Mouse (Mus musculus) hindbrain, embryonic 13.5 days (tissue): Measurements from ENCODE around the gene Gmppa. TPM values are rescaled to one million over a fixed set of nuclear protein-coding genes. Genes with fewer than 3 reads are reported as not detected.

ENCODE experiments used
- ATAC-seq: fragments of 200-750 bp; cut with Nextera tagmentation; 2 replicates; pipeline ENCODE4 v1.8.0; 2017; ENCODE audit warnings: moderate TSS enrichment; ENCODE audit not compliant: low FRiP score
- H3K27ac ChIP-seq: fragments of 300-500 bp; sonication (generic); 2 replicates; pipeline ENCODE4 v1.5.1; 2015; ENCODE audit warnings: inconsistent platforms, mild to moderate bottlenecking, moderate library complexity
- H3K27me3 ChIP-seq: fragments of 300-500 bp; sonication (generic); 2 replicates; pipeline ENCODE4 v1.6.1; 2015; ENCODE audit warnings: mild to moderate bottlenecking, inconsistent platforms
- H3K36me3 ChIP-seq: fragments of 300-500 bp; sonication (generic); 2 replicates; pipeline ENCODE4 v1.6.1; 2015; ENCODE audit warnings: mild to moderate bottlenecking, inconsistent platforms
- H3K4me1 ChIP-seq: fragments of 300-500 bp; sonication (generic); replicated peaks from 2 replicates; pipeline ENCODE4 v1.6.1; 2015; ENCODE audit warnings: inconsistent platforms
- H3K4me2 ChIP-seq: fragments of 300-500 bp; sonication (generic); 2 replicates; pipeline ENCODE4 v1.6.1; 2015; ENCODE audit warnings: inconsistent platforms, mild to moderate bottlenecking, moderate library complexity
- H3K4me3 ChIP-seq: fragments of 300-500 bp; sonication (generic); 2 replicates; pipeline ENCODE4 v1.5.1; 2015; ENCODE audit warnings: mild to moderate bottlenecking, inconsistent platforms
- H3K9ac ChIP-seq: fragments of 300-500 bp; sonication (generic); 2 replicates; pipeline ENCODE4 v1.6.1; 2015; ENCODE audit warnings: mild to moderate bottlenecking, inconsistent platforms
- H3K9me3 ChIP-seq: fragments of 300-500 bp; sonication (generic); 2 replicates; pipeline ENCODE4 v1.6.1; 2016; ENCODE audit warnings: inconsistent platforms
- WGBS: fragments of 180-500 bp; shearing (Covaris S2); methylation state at CpG from one replicate; pipeline ENCODE4 v1.1.7; 2015; 5-methylcytosine and 5-hydroxymethylcytosine counted together
- polyA plus RNA-seq: library from polyadenylated mRNA; unstranded; fragments of >200 nt; fragmentation: Nextera tagmentation; extraction: Ambion mirVana; gene quantifications from 2 replicates; pipeline ENCODE4 v1.2.1, GENCODE M21; 2015

The Gmppa gene
- polyA plus RNA-seq, 1 experiment from 2014 or later: 84.4 TPM

DNA sequence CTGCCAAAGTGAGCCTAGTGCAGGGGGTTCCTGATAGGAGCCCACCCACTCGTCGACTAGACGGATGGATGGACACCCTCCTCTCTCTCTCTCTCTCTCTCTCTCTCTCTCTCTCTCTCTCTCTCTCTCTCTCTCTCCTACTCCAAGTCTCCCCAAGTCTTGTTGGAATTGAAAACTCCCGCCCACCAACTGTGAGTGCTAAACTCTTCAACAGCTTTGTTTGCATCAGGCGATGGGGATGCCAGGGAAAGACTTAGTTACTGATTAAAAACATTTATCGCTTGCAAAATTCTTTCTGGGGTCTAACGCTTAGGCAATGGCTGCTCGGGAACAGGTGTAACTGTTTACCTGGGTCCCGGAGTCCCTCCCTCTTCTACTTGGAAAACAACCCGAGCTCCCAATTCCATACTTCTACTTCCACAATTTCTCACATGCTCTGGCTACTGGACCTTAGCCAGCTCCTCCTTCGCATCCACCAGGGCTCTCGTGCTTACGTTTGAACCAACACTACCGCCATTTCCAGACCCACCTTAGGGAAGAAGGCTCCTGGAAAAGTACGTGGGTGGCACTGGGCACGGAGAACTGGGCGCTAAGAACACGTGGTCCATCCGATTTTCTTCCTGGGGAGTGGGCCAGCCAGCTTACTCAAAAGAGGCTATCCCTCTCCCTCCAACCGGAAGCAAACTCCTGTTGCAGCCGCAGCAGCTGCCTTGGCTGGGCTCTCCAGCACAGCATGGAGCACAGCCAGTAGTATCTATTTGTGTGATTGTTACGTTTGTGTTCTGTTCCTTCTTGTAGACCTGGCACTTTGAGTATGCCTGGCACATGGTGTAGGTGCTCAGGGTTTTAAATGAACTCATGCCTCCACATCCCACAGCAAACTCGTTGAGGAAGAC is 23.3 kb downstream of the Gmppa start:
- Histone ChIP-seq H3K27ac (peak overlapping the region; percentile 85), H3K27me3 (peaks cover 27% of the 10 kb centered on the region), H3K36me3 (no peaks in the 10 kb centered on the region), H3K9ac (peak overlapping the region; percentile 58), H3K9me3 (no peaks in the 10 kb centered on the region), H3K4me3 (peak overlapping the region; percentile 30), H3K4me2 (peak overlapping the region; percentile 54), H3K4me1 (peaks cover 63% of the 10 kb centered on the region)
- 14% methylated on average over 23 of the region's 23 CpGs for WGBS
- ATAC-seq: no peak

DNA sequence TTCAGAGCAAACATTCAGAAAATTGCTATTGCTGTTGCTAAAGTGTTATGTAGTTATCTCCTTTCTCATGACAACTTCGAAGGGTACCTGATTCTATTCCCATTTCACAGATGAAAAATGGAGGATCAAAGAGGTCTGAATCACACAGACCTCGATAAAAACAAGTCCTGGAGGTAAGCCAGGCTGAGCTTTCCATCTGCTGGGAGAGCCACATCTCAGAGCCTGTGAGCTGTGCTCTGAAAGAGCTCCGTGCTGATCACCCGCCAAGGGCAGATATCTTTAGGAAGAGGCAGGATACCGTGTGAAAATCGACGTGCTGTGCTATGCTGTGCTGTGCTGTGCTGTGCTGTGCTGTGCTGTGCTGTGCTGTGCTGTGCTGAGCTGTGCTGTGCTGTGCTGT is 24.6 kb downstream of the Gmppa start:
- H3K9me3 ChIP-seq: no peaks in the 10 kb centered on the region
- no peak overlapping the region for H3K9ac ChIP-seq
- peaks cover 30% of the 10 kb centered on the region for H3K27me3 ChIP-seq
- H3K4me1 ChIP-seq: peaks cover 60% of the 10 kb centered on the region
- no peak overlapping the region for H3K4me3 ChIP-seq
- no peak for ATAC-seq
- H3K36me3 ChIP-seq: no peaks in the 10 kb centered on the region
- WGBS: 79% methylated on average over 7 of the region's 7 CpGs
- H3K4me2 ChIP-seq: no peak overlapping the region
- no peak overlapping the region for H3K27ac ChIP-seq

DNA sequence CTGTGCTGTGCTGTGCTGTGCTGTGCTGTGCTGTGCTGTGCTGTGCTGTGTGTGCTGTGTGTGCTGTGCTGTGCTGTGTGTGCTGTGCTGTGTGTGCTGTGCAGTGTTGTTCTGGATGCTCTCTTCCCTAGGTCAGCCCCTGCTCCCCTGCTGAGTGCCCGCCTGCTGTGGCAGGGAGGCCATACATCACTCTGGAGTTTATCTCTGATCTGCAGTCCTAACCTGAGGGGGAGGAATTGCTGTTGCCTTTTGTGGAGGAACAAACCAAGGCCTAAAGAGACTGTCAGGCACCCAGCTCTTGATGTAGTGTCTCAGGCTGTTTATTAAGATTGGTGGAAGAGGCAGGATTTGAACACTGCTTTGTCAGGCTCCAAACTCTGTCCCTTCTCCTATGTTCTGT is 26.9 kb downstream of the Gmppa start:
- WGBS: 20% methylated on average over 1 of the region's 1 CpGs
- no peak overlapping the region for H3K27ac ChIP-seq

DNA sequence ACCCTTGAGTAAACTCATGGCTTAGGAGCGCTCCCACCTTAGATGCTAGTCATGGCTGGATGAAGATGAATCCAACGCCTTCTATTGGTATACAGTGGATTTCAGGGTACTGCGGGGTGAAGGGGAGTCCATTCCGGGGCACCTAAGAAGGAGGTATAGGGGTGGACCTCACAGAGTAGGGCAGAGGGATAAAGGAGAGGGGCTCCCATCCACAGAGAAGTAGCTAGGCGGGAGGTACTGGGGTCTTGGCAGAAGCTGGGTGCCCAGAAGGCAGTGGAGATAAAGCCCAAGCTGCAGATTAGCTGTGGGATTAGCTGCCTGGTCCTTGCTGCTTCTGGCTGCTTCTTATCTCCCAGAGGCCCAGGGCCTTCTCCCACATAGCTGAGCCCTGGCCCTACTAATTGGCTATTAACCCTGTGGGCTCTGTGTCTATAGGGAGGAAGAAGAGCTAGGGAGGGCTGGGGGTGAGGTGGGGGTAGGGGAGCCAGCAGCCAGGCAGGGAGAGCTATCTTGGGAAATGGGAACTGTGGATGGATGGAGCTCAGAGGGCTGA is 28.0 kb downstream of the Gmppa start:
- no peak for ATAC-seq
- H3K4me1 ChIP-seq: peaks cover 34% of the 10 kb centered on the region
- no peak overlapping the region for H3K4me2 ChIP-seq
- H3K9me3 ChIP-seq: no peaks in the 10 kb centered on the region
- peak overlapping the region; percentile 46; the same call in 1 of the 2 replicates for H3K9ac ChIP-seq
- 75% methylated on average over 5 of the region's 5 CpGs for WGBS
- no peaks in the 10 kb centered on the region for H3K36me3 ChIP-seq
- H3K27me3 ChIP-seq: peaks cover 35% of the 10 kb centered on the region
- peak overlapping the region; percentile 10; the same call in 1 of the 2 replicates for H3K27ac ChIP-seq
- H3K4me3 ChIP-seq: no peak overlapping the region

More for the DNA sequence above, 26.9 kb downstream of the Gmppa start:
- H3K9me3 ChIP-seq: no peaks in the 10 kb centered on the region
- no peak overlapping the region for H3K4me3 ChIP-seq
- no peak overlapping the region for H3K4me2 ChIP-seq
- H3K9ac ChIP-seq: no peak overlapping the region
- ATAC-seq: no peak
- peaks cover 27% of the 10 kb centered on the region for H3K27me3 ChIP-seq
- H3K36me3 ChIP-seq: no peaks in the 10 kb centered on the region
- peaks cover 45% of the 10 kb centered on the region for H3K4me1 ChIP-seq

DNA sequence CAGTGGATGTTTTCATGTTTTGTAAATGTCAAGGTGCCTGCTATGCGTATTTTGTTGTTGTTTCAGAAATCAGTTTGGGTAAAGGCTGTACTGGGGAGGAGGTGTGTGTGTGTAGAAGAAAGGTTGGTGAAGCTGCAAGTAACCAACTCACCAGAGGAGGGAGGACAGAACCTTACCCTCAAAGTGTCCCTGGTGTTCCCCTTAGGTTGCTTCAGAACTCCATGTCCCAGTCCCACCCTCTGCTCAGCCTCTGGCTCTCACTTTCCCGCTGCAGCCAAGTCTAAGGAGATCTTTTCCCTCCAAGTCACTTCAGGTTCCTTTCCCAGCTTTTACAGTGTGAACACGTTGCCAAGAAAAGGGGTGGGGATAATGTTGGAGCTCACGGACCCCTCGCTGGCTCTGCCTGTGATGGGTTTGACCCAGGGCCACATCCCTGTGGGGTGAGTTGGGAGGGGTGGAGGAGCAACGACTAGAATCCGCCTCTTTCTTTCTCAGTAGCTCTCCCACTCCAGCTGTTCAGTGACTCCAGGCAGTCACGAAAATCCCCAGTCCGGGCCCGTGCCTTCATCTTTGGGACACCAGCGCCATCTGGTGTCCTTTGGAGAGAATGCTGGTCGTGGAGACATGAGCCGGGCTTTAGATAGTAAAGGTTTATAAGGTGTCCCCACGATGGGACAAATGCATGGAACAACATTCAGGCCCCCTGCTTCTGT is 31.6 kb downstream of the Gmppa start:
- Histone ChIP-seq H3K36me3 (peaks cover 9% of the 10 kb centered on the region), H3K9ac (0 out of 2 replicates have a peak overlapping the region, but pooled peaks have one; percentile 35), H3K27ac (no peak overlapping the region), H3K27me3 (peaks cover 35% of the 10 kb centered on the region), H3K4me2 (peak overlapping the region; percentile 21; the same call in 1 of the 2 replicates), H3K4me1 (peaks cover 25% of the 10 kb centered on the region), H3K4me3 (no peak overlapping the region), H3K9me3 (no peaks in the 10 kb centered on the region)
- peak; percentile 73 for ATAC-seq
- 6% methylated on average over 14 of the region's 14 CpGs for WGBS

DNA sequence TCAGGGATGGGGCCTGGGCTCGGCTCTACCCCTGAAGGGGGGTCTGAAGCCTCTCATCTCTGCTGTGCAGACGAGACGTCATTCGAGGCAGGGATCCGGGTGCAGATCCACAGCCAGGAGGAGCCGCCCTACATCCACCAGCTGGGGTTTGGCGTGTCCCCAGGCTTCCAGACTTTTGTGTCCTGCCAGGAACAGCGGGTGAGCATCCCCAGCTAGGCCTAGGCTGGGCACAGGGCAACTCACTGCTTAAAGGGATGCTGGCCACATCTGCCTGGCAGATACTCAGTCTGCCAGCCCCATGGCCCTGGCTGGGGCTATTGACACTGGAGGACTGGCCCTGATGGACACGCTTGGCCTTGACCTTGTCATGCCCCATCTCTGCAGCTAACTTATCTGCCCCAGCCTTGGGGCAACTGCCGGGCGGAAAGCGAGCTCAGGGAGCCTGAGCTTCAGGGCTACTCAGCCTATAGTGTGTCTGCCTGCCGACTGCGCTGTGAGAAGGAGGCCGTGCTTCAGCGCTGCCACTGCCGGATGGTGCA is 33.6 kb downstream of the Gmppa start:
- no peak overlapping the region for H3K4me3 ChIP-seq
- H3K4me2 ChIP-seq: no peak overlapping the region
- H3K27ac ChIP-seq: no peak overlapping the region
- peaks cover 34% of the 10 kb centered on the region for H3K27me3 ChIP-seq
- 78% methylated on average over 17 of the region's 17 CpGs for WGBS
- H3K36me3 ChIP-seq: peaks cover 28% of the 10 kb centered on the region
- H3K9me3 ChIP-seq: no peaks in the 10 kb centered on the region
- ATAC-seq: no peak
- 0 out of 2 replicates have a peak overlapping the region, but pooled peaks have one; percentile 35 for H3K9ac ChIP-seq
- peaks cover 17% of the 10 kb centered on the region for H3K4me1 ChIP-seq

DNA sequence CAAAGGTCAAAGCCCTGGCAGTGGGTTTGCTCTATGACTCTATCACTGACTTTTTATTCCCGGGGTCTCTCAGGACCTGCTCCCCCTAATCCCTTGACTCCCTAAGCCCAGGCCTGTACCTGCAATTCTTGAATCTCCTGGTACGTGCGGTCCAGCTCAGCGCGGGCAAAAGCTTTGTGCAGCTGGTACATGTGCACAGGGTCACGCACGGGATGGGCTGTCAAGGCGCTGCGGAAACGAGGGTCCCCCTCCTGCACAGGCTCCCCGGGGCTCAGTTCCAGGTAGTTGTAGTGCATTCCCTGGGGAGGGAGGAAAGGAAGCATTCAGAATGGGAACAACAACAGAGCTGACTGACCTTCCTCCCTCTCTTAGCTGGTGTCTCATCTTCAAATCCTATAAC is 40.7 kb downstream of the Gmppa start:
- no peak overlapping the region for H3K27ac ChIP-seq
- H3K9me3 ChIP-seq: no peaks in the 10 kb centered on the region
- H3K4me1 ChIP-seq: peaks cover 50% of the 10 kb centered on the region
- H3K4me2 ChIP-seq: no peak overlapping the region
- ATAC-seq: no peak
- 97% methylated on average over 11 of the region's 11 CpGs for WGBS
- H3K27me3 ChIP-seq: peaks cover 9% of the 10 kb centered on the region; the same call in 1 of the 2 replicates
- 0 out of 2 replicates have a peak overlapping the region, but pooled peaks have one; percentile 94 for H3K9ac ChIP-seq
- no peak overlapping the region for H3K4me3 ChIP-seq
- H3K36me3 ChIP-seq: peaks cover 53% of the 10 kb centered on the region

DNA sequence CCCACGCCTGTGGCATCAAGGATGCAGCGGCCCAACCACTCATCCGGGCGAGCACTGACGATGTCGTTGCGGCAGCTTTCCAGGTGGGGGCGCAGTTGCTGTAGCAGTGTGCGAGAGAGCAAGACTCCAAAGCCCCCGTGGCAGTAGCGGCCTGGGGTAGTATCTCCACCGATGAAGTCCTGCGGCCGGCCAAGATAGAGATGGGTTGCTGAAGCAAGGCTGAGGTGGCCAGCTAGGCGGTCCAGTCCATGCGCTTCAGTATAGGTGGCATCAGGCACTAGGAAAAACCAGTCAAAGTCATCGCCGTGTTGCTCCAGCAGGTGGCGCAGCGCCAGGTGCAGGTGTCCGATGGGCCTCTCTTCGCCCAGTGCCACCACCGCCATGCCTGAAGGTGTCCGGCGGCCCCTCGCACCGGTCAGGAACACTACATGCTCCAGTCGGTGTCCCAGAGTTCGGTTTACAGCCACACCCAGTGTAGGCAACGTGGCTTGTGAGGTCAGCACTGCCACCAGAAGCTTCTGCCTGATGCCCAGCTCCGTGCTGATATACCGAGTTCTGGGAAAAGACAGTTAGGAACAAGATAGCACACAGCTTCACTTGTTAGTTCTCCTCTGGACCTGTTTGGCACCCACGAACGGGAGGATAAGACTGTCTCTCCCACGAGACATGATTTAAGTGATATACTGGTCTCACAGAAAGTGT is 41.7 kb downstream of the Gmppa start:
- H3K4me3 ChIP-seq: peak overlapping the region; percentile 90
- 12% methylated on average over 35 of the region's 35 CpGs for WGBS
- peaks cover 57% of the 10 kb centered on the region for H3K4me1 ChIP-seq
- no peaks in the 10 kb centered on the region for H3K9me3 ChIP-seq
- peaks cover 16% of the 10 kb centered on the region for H3K27me3 ChIP-seq
- peak overlapping the region; percentile 94; the same call in 1 of the 2 replicates for H3K9ac ChIP-seq
- no peak overlapping the region for H3K27ac ChIP-seq
- H3K4me2 ChIP-seq: peak overlapping the region; percentile 86
- no peak for ATAC-seq
- peaks cover 48% of the 10 kb centered on the region for H3K36me3 ChIP-seq

DNA sequence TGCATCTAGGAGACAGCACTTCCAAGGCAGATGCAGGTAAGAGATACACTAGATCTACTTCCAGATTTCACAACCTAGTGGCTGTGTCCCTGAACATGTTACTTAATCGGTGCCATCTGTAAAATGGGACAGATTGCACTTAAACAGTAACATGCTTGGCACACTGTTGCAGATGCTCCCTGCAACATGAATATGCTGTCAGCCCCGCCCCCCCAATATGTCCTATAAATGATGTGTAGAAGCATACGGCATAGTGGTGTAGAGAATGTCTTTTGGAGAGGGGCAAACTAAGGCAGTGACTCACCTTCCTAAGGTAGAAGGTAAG is 42.2 kb downstream of the Gmppa start:
- no peaks in the 10 kb centered on the region for H3K9me3 ChIP-seq
- WGBS: 48% methylated on average over 3 of the region's 3 CpGs
- H3K4me1 ChIP-seq: peaks cover 62% of the 10 kb centered on the region
- H3K9ac ChIP-seq: peak overlapping the region; percentile 94
- H3K4me3 ChIP-seq: peak overlapping the region; percentile 90
- no peak overlapping the region; the same call in 1 of the 2 replicates for H3K27ac ChIP-seq
- ATAC-seq: no peak
- H3K36me3 ChIP-seq: peaks cover 48% of the 10 kb centered on the region
- peak overlapping the region; percentile 86 for H3K4me2 ChIP-seq
- peaks cover 21% of the 10 kb centered on the region for H3K27me3 ChIP-seq

DNA sequence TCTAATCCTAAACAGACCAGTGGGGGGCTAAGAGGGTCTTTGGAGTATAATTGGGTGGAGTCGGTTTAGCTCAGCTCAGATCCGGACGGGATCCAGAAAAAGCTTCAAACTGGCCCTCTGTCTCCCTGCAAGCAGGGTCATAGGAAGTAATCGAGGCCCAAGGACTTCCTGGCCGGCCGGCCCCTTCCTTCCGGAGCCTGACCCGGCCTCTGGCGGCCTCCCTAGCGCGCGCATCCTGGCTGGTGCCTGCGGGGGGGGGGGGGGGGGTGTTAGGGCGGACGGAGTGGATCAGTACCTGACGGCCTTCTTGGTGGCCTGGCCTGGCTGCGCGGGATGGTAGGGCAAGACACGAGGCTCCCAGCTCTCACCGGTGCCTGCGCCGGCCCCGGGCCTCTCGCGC is 42.8 kb downstream of the Gmppa start:
- H3K4me3 ChIP-seq: peak overlapping the region; percentile 90
- peaks cover 68% of the 10 kb centered on the region for H3K4me1 ChIP-seq
- no peaks in the 10 kb centered on the region for H3K9me3 ChIP-seq
- ATAC-seq: no peak
- peaks cover 27% of the 10 kb centered on the region for H3K27me3 ChIP-seq
- peak overlapping the region; percentile 92 for H3K27ac ChIP-seq
- under 1% methylated on average over 20 of the region's 25 CpGs for WGBS
- H3K4me2 ChIP-seq: peak overlapping the region; percentile 86
- peak overlapping the region; percentile 94 for H3K9ac ChIP-seq
- peaks cover 48% of the 10 kb centered on the region for H3K36me3 ChIP-seq

DNA sequence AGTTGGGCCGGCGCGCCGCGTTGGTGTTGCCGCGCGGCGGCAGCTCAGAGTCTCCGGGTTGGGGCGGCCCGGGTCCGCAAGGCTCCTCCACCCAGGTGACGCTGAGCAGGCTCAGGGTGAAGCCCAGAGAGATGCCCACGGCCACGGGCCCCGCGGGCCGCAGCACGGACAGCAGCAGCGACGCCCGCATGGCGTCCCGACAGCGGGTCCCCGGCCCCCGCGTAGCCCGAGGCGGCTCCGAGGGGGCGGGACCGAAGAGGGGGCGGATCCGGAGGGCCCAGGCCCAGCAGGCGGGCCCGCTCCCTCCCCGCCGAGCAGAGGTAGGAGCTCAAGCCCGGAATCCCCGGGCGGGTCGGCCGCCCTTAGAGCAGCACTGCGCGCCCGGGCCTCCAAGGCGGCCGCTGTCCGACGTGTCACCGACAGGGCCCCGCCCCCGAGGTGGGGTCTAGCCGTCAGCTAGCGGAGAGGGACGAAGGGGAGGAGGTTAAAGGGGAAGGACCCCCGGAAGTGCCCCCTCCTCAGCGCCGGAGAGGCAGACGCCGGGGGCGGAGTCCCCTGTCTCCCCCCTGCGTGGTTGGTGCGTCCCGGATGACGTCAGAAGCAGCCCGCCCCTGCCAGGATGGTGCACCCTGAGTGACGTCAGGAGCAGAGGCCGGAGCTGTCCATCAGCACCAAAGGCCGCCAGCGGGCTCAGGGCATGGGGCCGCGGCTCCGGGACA is 43.3 kb downstream of the Gmppa start, which contains the start of the genes Chpf and Tmem198:
Gene Chpf (minus strand): TSS at position 392 of the 719 bp plus-strand sequence.
Gene Tmem198 (plus strand): TSS at position 617 of the 719 bp plus-strand sequence.
- peak within 1 kb of the TSS; percentile 86 for H3K4me2 ChIP-seq
- peaks cover 48% of the 10 kb centered on the region for H3K36me3 ChIP-seq
- H3K27me3 ChIP-seq: peaks cover 32% of the 10 kb centered on the region
- peak within 1 kb of the TSS; percentile 90 for H3K4me3 ChIP-seq
- H3K27ac ChIP-seq: peak within 1 kb of the TSS; percentile 92
- under 1% methylated on average over 65 of the region's 76 CpGs for WGBS
- peak; percentile 89 for ATAC-seq
- peak within 1 kb of the TSS; percentile 94 for H3K9ac ChIP-seq
- peaks cover 68% of the 10 kb centered on the region for H3K4me1 ChIP-seq
- no peaks in the 10 kb centered on the region for H3K9me3 ChIP-seq
